Mouse (Mus musculus) ovary, adult 18-20 months (tissue): ENCODE results near the gene Wnk2.

Experiments used
- DNase-seq: peaks from one replicate; pipeline ENCODE4 v3.0.0; 2022; ENCODE audit warnings: low spot score, mixed read lengths

Gene Wnk2

DNA sequence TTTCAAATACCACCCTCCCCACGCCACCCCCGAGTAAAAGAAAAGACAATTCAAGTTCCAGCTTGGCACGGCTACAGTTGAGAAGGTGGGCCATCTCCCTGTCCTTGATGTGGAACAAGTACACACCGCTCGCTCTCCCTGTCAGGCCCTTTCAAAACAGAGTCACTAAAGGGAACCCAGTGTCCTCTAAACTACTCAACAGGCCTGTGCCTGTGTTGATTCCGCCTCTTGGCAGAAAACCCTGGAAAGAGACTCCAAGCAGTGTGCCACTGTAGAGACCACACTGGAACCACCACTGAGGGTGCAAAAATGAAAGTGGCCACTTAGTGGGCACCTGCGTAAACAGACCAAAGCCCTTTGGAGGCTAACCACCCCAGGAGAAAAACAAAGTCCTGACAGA, 4.5 kb downstream of the Wnk2 start:
- no peak for DNase-seq

DNA sequence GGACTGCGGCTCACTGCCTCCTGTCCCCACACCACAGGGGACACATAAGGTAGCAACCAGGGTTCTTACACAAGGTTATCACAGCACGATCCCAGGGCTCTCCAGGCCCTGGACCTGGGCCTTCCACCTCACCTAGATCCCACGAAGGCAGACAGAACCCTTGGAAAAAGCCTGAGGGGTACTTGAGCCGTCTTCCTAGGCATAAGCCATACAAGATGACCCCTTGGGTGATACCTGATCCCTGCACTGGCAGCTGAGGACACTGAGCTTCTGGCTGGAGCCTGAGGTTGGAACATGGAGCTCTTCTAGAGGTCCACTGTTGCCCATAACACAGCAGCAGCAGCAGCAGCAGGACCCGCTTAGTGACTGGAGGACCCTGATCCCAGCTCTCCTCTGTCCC, 5.4 kb downstream of the Wnk2 start:
- DNase-seq = no peak

DNA sequence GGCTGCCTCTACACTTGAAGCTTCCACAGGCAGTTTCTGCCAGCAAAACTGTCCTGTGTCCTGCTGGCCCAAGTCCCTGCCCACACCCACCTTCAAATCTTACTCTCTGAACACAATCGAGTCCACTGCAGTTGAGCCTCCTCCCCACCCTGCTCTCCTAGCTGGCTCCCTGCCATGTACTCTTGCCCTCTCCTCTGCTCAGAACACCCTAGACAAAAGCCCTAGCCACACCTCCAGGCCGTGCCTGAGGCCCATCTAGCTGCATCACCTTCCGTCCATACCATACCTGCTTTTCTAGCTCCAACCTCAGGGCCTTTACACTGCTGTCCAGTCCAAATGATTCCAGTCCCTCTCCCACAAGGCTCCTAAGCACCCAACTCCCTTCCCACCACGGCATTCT, 7.2 kb downstream of the Wnk2 start:
- no peak for DNase-seq

DNA sequence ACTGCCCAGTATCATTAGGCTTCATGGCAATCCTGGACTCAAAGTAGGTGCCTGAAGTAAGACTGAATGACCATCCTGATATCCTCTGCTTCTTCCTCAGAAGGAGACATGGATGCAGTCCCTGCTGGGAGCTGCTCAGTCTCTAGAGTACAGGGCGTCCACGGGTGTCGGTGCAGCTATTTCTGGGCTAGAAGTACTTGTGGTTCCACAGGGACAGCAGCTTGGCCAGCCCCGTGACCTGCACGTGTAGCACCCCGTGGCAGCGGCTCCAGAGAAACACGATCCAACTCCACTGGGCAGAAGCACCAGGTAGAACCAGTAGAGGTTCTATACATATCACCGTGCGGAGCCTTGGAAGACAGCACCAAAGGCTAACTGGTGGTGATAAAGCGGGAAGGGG, 13.3 kb downstream of the Wnk2 start:
- no peak for DNase-seq

DNA sequence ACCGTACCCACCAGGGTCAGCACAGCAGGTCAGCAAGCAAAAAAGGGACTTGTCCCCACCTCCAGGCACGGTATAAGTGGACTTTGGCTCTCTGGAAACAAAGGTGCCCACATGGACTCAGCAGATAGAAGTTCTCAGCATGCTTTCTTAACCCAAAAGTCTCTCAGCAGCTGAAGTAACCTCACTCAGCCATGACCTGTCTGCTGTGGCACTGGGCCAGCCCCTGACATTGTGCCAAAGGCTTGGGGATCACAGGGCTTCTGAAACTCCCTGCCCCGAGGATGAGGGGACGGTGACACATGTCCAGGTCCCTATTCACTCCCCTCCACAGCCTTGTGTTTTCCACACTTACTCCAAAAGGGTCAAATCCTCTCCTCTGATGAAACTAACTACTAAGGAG, 14.7 kb downstream of the Wnk2 start:
- no peak for DNase-seq

DNA sequence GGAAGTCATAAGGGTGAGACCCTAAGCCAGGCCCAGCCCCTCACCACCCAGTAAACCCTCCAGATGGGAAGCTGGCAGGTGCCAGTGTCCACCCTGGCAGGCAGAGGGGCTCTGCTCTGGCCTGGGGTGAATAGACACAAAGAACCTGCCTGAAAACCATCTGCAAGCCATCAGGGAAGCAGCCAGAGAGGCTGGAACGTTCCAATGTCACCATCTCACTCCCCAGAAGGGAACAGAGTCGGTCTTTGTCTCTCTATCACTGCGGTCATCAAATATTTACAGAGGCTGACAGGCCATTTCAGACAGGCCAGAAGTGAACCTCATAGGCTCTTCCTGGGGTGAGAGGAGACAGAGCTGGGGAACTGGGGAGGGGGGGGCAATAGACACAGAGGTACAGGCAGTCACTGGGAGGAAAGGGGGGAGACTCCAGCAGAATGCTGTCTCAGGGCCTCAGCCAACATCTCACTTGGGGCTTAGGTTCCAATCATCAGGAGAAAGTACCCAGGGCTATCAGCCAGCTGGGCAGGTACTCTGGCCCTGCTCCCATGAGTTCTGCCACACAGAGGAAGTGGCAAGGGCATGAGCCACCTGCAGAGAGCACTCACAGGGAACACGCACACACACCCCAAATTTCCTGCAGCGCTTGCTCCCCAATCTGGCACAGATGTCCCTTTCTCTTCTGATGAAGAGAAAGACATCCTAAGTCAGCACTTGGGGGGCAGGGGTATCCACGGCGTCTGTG, 15.7 kb downstream of the Wnk2 start:
- DNase-seq = no peak

DNA sequence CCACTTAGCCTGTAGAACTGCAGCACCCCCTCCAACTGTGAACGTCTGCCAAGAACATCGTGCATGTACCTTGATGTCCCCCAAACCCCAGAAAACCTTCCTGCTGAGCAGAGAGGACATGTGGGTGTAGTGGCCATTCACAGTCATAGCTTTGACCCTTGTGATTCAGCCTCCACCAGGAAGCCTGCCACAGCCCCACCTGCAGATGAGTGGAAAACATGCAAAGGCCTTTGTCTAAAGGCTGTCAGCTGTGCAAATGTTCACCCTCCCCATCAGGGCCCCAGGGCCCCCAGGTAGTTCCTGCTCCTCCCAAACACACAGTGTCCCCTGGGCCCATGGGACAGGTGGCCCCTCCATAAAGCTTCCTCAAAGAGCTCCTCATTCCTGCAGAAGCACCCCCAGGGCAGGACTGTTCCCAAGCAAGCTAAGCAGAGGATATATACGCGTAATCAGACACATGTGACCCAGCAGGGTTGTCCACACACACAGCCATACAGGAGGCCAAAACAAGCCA, 16.4 kb downstream of the Wnk2 start:
- no peak for DNase-seq

DNA sequence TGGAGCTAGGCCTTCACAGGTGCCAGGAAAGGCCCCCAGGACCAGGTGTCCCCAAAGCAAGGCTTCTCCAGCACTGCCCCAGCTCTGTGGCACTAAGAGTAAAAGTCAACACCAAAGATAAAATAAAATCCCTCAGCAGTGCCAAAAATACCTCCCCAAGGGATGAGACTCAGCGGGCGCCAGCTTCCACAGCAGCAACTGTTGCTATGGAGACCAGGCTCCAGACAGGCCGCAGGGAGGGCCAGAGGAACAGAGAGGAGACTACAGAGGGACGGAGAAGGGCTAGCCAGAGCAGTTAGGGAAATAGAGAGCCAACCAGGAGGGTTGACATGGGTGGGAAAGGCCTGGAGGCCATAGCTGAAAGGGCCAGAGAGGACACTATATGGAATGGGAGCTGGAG, 18.0 kb downstream of the Wnk2 start:
- peak; percentile 63 for DNase-seq

DNA sequence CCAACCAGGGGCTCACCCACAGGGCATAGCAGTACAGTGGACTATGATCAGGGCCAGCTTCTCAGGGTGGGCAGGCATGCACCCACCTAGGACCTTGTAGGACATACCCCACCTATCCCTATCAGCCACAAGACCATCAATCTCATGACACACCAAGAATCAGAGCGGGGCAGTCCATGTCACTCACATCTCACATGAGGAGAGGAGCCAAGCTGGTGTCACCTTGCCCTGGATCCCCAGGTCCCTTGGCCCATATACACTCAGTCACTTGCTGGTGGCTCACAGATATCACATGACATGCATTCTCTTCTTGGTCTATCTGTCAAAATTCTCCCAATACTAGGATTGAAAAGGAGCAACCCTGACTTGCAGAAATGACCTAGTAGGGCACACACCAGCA, 18.7 kb downstream of the Wnk2 start:
- DNase-seq = no peak

DNA sequence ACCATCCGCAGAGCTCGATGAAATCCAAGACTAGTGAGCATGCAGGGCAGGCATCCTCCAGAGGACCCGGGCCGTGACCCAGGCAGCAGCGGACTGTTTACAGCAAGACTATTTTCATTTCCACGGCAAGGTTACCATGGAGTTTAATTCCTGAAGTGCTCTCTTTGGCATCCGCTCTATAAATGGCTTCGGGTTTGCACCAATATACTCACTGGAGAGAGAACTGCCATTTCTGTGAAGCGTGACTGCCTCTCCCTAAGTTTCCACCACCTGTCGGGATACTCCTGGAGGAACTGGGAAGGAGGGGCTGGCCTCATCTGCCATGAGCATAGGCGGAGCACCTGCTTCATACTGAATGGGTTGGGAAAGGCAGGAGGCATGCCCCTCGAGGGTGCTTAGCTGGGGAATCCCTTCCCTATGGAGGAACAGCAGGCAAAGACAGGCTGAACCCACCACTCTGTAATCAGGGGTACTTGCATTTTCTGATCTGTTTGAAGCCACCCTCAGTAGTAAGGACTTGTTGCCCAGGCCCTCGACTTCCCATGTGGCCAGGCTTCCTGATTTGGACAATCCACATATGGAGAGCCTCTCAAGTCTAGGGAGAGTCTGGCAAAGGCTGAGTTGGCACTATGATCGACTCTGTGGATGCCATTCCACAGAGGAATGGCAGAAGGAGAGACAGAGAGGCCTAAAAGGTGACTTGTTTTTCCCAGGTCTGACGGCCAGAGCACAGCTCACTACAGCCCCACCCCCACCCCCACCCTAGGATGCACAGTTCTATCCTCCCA, 19.8 kb downstream of the Wnk2 start:
- no peak for DNase-seq

DNA sequence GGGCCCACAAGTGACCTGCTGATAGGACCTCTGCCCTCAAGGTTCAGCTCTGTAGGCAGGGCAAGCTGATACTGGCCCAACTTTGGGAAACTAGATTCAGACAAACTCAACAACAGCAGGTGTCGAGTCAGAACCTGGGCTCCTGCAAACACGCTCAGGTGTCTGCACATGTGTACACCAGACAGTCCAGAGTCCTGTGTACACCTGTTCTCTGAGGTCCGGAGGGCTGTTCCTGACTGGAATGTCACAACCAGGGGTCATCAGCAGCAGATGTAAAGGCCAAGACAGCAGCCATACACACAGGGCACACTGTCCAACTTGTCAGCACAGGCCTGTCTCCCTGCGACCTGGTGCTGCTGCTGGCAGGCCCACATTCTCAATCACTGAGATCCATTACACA, 25.7 kb downstream of the Wnk2 start:
- no peak for DNase-seq

DNA sequence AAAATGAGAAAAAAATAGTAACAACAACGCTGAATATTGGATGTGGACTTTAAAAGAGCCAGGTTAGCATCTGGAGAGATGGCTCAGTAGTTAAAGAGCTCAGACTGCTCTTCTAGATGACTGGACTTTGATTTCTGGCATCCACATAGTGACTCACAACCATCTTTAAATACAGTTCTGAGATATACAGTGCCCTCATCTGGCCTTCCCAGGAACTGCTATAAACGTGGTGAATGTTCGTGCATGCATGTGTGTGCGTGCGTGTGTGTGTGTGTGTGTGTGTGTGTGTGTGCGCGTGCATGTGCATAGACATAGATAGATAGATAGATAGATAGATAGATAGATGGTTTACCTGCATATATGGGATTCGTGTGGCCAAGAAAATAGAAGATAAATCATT, 30.3 kb downstream of the Wnk2 start:
- DNase-seq = no peak

DNA sequence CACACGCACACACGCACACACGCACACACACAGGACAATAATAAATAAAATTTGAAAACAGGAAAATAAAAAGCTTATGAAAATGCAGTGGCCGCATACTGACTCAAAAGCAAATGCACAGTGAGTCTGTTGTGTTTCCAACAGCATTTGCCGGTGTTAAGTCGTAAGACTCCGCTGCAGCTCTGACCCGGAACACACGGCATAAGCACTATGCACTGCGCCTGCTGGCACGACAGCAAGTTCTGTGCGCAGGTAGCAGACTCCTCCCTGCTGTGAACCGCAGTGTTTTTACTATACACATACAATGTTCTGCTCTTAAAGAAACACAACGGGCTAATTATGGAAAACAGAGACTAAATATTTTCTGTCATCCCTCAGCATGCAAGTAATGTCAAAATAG, 32.9 kb downstream of the Wnk2 start:
- DNase-seq = no peak

DNA sequence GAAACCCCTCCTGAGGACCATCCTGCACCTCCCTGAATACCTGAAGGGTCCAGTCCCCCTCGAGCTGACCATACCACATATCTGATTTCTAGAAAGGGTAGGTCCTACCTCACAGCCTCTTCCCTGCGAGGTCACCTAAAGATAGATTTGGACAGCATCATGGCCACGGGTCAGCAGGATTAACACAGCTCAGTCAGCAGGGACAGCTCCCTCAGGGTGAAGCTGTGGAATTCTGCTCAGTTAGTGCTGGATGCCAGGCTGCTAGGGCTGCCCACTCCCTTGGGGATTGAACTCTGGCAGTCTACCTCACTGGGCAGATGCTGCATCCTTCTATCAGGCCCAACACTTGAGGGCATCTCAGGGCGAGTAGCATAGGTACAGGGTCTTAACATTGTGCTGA, 33.7 kb downstream of the Wnk2 start:
- no peak for DNase-seq

DNA sequence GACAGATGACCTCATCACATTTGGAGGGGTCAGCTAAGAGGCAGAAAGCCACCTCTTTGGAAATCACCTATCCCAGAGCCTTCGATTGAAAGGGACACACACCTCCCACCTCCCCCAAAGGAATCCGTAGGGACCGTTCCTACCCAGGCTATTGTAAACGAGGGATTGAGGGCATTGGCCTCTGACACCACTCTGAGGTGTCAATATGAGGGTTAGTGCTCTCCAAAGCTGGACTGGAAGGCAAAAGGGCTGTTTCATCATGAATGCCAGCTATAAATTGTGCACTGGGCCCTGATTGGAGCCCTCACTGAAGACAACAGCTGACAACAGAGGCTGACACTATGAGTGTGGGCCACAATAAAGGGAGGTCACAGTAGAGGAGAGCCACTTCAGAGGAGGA, 34.5 kb downstream of the Wnk2 start:
- no peak for DNase-seq

DNA sequence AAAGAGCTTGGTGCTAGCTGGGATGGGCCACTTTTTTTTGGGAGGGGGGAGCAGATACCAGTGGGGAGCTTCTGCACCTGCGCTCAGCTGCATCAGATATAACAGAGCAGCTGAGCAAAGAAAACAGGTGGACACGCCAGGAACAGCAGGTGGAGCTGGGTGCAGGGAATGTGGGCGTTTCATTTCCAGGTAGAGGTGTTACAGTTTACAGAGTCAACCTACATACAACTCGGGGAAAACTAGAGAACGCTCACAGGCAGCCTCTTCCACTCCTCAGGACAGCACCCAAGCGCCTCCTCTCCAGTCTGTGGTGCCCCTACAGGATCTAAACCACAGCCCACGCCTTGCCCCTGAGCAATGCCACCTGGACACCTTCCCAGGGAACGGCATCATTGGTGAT, 35.2 kb downstream of the Wnk2 start:
- no peak for DNase-seq

DNA sequence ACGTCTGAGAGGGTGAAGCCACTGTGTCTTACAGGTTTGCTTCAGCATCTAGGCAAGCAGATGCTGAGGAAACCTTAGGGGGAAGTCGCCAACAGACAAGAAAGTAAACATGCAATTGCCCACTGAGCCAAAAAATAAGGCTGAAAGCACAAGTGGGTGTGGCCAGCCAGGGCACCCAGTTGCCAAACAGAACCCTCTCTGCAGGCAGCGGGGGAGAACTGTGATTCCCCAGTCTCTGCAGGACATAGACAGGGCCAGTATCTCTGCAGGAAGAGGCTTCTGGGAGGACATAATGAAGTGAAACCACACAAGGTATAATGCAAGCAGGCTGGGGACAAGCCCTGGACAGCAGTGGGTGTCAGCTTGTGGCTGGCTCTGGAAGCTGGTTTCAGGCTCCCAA, 38.1 kb downstream of the Wnk2 start:
- DNase-seq = no peak

DNA sequence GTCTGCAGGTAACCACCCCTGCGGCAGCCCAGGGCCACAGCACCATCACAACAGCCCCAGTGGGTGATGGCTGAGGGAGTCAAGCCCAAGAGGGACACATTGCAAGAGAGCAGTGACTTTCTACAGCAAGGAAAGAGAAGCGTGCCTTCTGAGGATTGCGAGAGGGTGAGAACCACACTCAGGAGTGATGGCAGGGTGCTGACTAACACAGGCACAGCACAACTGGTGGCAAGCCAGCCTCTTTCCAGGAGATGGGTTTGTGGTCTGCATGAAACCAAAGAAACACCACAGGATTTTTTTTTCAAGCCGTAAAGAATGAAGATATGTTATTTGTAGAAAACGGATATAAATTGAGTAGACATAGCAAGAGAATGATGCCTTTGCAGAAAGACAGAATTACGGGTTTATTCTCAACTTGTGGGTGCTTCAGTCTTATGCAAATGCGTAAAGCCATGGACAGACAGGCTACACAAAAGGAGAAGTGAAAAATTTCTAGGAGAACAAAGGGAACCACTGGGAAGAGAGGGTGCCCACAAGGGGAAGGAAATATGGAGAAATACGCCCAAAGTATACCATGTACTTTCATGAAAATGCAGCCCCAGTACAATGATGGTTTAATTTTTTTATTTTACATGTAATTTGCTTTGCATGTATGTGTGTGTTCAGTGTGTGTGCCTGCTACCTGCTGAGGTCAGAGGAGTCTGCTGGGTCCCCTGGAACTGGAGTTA, 39.5 kb downstream of the Wnk2 start:
- DNase-seq = no peak

DNA sequence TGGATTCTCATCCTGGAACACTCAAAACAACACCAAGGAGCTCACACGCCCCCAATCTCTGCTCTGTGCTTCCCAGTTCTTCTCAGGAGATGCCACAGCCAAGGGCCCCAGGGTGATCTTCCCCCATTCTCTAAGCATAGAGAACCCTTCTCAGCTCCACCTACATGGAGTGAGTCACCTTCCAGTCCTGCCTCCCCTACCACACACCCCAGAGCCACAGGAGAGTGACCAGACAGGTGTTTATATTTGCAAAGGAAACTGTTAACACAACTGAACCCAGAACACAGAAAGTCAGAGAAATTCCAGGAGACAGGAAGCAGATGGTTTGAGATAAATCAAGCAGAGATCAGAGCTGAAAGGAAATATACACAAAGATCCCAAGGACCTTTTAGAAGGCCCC, 43.9 kb downstream of the Wnk2 start:
- DNase-seq = no peak

DNA sequence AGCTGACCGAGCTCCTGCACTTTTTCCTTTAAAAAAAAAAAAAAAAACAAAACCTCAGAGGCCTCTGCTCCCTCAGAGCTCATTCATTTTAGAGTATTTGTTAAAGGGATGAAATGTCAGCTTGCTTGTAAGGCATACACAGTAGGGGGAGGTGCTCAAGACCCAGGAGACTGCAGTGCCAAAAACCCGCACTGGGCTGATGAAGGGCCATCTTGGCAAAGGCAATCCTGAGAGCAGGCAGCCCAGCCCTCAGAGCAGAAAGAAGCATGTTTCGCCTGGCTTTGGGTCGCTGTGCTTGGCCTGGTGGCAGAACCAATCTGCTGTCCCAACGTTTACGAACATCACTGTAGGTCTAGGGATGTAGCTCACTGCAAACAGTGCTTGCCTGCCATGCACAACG, 44.6 kb downstream of the Wnk2 start:
- no peak for DNase-seq

DNA sequence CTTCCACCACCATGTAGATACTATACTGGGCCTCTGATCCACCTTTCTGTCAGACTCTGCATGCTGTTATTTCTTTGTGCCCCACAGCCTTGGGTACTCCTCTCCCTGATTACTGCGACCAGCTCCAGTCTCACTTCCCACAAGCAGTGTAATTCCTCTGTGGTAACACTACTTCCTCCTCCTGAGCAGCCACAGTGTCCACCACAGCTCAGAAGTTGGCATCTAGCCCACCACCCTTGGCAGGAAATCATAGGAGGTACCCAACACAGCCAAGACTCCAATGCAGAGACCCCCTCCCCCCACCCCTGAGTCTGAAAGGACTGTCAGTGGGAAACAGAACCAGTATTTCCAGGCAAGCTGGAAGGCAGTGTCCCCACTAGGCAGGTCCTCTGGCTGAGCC, 47.4 kb downstream of the Wnk2 start:
- no peak for DNase-seq

DNA sequence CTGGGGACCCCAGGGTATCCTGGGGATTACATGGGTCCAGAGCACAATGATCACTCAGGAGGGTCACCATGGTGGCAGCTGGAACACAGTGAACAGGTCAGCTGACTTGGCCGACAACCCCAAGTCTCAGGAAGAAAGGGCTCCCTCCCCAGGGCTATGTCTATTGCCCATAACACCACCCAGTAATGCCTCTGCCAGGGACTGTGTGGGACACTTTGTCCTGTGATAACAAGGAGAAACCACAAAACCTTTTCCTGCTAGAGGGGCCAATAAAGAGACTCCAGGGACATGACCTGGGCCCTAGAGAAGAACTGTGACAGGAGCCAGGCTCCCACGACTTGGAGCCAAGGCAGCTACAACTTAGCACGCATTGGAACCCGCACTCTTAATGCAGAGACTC, 51.0 kb downstream of the Wnk2 start:
- DNase-seq = no peak

DNA sequence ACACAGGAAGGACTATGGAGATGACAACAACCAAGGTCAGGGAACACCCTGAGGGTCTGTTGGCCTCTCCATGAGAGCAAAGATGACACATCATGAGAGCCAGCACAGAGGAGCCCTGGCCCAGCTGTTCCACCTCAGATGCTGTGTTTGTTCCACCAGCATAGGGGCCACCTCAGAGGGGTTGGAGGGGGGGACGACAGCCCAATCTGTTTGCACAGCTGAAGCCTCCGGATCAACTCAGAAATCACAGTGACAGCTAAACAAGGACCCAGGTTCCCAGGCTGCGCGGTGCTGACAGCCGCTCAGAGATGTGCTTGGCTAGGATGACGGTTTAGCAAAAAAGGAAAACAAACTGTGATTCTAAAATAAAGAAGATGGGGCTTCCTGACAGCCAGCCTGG, 53.1 kb downstream of the Wnk2 start:
- no peak for DNase-seq
